Mouse (Mus musculus) right cerebral cortex, postnatal 10 days (tissue): ENCODE measurements around the gene Fhit.

Source experiments
- DNase-seq, 2 experiments: peaks; one replicate each; pipeline ENCODE4 v3.0.0; 2021; ENCODE audit warnings: low spot score in 2 of 2

The Fhit gene

GRCm38 (mm10) chr14:10166641-10167429, 995.0 kb downstream of the Fhit start:
- peak in 1 of 2 experiments; percentile 41 for DNase-seq

GRCm38 (mm10) chr14:10149872-10150271, 1012.0 kb downstream of the Fhit start:
- no peak for DNase-seq

GRCm38 (mm10) chr14:10139311-10139710, 1022.5 kb downstream of the Fhit start:
- DNase-seq = no peak

DNA sequence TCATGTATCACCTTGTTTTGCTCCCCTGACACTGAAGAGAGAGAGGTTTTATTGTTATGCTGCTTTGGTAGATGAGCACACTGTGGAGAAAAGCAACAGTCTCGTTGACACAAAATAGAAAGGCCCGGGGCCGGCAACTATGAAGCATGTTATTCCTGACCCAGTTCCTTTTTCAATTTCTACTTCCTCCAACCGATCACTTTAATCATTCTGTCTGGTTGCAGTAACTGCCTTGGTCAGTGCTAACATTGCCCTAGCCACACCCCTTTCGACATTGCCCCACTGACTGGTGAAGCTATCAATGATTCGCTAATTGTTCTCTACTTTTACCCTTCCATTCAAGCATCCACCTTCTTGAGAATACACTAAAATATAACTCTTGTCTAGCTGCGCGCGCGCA, 1028.0 kb downstream of the Fhit start:
- no peak for DNase-seq

GRCm38 (mm10) chr14:10129675-10130074, 1032.2 kb downstream of the Fhit start:
- no peak for DNase-seq

DNA sequence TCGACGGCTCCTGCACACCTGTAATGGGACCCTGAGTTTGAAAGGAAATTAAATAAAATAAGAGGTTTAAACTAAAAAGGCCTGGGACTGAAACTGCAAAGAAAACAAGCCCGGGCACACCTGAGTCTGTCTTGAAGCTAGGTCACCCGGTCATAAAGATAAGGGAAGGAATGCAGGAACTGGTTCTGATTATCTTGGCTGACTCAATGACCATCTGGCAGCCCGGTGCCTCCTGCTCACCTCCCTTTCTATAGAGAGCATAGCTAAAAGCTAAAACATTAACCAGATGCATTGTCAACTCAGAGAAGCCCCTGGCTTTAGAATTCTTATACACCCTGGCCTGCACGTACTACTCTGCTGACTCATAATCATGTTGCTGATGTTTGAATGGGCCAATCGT, 1032.7 kb downstream of the Fhit start:
- DNase-seq = no peak

- DNase-seq = no peak
These were observed 1035.3 kb downstream of the Fhit start for GRCm38 (mm10) chr14:10126536-10126935.

DNA sequence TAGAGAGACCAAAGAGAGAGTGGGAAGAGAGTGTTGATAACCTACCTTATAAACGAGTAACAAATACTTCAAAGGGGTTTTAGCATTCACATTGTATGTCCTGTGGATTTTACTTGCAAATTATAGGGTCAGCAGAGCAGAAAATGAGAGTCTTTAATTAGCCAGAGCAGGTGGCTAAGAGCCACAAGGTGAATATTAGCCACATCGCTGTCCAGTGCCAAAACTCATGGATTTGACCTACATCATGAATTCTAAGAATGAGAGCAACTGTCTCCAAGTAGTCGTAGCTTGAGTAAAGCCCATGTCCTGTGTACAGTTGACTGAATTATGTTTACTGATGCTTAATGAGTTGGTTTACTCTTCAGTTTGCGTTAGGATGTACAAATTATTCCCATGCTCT, 1039.7 kb downstream of the Fhit start:
- DNase-seq = no peak

DNA sequence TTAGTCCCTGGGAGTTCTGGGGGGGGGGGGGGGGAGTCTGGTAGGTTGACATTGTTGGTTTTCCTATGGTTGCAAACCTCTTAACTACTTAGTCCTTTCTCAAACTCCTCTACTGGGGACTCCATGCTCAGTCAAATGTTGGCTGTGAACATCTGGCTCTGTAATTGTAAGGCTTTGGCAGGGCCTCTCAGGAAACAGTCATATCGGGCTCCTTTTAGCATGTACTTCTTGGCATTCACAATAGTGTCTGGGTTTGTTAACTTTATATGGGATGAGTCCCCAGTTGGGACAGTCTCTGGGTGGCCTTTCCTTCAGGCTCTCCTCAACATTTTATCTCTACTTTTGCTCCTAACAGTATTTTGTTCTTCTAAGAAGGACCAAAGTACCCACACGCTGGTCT, 1065.6 kb downstream of the Fhit start:
- no peak for DNase-seq

- DNase-seq = no peak
These were observed 1082.8 kb downstream of the Fhit start for GRCm38 (mm10) chr14:10079062-10079461.

GRCm38 (mm10) chr14:10049947-10050346, 1111.9 kb downstream of the Fhit start:
- no peak for DNase-seq

- peak in 1 of 2 experiments; percentile 24 for DNase-seq
These were observed 1114.6 kb downstream of the Fhit start for GRCm38 (mm10) chr14:10047123-10047783.

DNA sequence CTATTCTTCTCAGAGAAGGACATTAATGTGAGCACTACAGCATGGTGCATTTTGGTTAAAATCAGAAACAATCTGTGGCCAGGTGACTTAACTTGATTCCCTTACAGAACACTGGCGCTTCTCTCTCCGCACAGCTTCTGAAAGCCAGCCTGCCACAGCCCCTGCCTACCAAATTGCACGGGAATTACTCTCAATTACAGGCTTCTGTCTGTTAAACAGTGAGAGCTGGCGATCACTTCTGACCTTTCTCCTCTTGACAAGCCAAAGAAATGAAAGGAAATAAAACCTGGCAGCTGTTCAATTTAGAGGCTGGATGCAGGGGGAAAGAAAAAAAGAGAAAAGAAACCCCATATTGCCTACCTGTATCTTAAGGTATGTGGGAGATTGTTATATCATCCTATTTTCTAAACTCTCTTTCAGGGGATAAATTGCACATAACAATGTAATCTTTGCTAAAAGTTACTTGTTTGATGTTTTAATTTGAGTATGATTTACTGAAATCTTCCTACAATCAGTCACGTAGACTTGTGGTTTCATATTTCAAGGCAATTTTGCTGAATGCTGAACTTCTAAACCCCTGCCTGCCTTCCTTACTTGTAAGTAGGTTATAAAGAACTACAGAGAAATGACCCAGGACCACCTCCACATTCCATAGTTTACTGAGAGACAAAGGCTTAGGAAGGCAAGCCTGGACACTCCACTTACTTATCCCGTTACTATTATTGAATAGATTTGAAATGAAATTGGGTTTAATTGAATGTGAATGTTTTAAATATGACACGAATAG, 1115.3 kb downstream of the Fhit start:
- no peak for DNase-seq

DNA sequence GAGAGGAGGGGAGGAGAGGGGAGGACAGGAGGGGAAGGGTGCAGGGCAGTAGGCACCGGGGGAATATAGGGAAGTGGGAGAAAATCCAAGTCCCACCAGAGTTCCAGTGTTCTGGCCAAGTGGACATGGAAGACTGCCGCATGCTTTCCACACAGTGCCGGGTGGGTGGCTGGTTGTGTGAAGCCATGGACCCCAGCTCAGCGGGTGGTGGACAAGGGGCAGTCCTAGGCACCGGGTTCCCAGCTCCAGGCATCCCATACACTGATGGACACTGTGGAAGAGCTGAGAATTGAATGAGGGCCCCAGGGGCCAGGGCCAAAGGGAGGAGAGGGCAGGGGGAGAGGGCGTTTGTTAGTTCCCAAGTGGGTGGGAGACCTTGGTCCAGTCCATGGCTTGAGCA, 1123.8 kb downstream of the Fhit start:
- no peak for DNase-seq

DNA sequence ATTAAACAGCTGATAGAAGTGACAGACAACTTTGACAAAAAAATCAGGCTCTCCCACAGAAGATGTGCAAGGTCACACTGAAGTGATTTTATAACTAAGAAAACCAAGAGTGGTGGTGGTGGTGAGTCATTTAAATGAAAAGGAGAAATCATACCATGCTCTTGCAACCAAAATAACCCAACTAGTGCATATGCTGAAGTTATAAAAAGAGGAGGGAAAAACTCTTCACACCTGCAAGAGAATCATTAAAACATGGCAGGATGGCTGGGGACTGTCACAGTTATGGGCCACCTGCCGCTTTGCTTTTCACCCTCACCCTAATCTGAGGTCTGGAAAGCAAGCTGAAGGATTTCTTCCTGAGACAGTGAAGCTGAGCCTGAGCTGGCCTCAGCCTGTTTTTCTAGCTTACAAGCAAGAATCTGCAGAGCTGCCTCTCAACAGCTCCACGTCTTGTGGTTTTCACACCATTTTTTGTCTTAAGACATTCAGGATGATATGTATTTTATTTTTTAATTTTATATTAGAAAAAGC, 1125.1 kb downstream of the Fhit start:
- peak in 1 of 2 experiments; percentile 24 for DNase-seq

DNA sequence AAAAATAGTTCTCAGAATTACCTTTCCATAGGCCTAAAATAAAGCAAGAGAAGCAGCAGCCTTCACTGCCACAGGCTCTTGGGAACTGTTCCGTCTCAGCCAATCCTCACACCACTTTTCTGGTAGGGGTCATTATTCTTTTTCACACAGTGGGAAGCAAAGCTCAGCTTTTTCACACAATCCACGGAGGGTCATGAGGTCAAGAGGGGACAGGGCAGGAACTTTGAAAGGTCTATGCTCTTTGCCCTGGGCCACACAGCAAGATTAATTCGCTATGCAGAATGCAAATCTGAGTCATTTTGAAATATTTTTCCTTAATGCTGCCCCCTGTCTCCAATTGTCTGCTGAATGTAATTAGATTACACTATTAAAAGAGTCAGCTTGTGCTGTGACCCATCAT, 1126.2 kb downstream of the Fhit start:
- no peak for DNase-seq

GRCm38 (mm10) chr14:10035270-10035669, 1126.6 kb downstream of the Fhit start:
- DNase-seq = no peak

DNA sequence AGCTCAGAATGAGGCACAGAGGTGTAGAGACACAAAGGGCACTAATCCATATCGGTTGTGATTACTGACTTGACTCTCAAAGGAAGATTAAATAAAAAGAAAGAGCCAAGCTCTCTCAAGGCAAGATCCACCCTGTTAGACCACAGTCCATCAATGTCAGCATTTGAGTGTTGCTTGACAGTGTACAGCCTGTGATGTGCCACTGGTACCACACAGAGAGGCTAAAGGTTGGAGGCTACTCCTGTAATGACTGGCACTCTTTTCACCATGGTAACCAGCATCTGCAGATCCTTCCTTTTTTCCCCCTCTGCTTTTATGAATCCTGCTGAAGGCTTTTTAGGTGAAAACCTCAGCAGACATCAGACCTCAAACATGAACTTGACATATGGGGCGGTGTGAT, 1138.5 kb downstream of the Fhit start:
- DNase-seq = no peak

DNA sequence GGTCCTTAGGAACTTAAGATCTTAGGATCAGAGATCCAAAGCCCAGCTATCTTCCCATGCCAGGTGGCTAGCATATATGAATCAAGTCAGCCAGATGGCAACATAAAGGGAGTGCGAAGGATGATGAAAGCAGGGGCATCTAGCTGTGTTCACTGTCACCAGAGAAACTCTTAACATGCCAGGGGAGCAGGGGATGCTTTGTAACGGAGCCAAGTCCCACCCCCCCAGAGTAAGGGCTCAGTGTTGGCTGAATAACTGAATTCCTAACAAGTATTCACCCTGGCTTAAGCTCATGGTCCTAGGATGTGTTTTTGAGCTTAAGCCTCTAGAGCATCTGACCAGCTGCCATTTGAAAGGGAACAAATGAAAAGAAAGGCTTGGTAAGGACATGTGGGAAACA, 1139.5 kb downstream of the Fhit start:
- DNase-seq = peak in 1 of 2 experiments; percentile 27

GRCm38 (mm10) chr14:10020400-10021140, 1141.3 kb downstream of the Fhit start:
- no peak for DNase-seq

- no peak for DNase-seq
These were observed 1148.0 kb downstream of the Fhit start for GRCm38 (mm10) chr14:10013817-10014266.
